Mouse (Mus musculus) testis, adult 2 months (tissue): ENCODE data around the gene Artn.

Source experiments
- CTCF ChIP-seq: fragments of 200-500 bp; IDR thresholded peaks from 2 replicates; pipeline ENCODE4 v1.5.1; 2012; ENCODE audit warnings: low read depth, mild to moderate bottlenecking, inconsistent platforms, low read length, moderate library complexity; ENCODE audit not compliant: control insufficient read depth, insufficient read depth, insufficient replicate concordance
- POLR2A ChIP-seq: fragments of 200-500 bp; IDR thresholded peaks from 2 replicates; pipeline ENCODE4 v1.6.1; 2012; ENCODE audit warnings: low read depth, mild to moderate bottlenecking, inconsistent platforms, low read length, moderate library complexity; ENCODE audit not compliant: control insufficient read depth

GRCm38 (mm10) chr4:117977841-117978240 lies 48.3 kb upstream of the Artn start:
- TF ChIP-seq CTCF (no peak), POLR2A (no peak)
